ENCODE assay signal across 30 mouse cellular contexts in the genomic region with DNA sequence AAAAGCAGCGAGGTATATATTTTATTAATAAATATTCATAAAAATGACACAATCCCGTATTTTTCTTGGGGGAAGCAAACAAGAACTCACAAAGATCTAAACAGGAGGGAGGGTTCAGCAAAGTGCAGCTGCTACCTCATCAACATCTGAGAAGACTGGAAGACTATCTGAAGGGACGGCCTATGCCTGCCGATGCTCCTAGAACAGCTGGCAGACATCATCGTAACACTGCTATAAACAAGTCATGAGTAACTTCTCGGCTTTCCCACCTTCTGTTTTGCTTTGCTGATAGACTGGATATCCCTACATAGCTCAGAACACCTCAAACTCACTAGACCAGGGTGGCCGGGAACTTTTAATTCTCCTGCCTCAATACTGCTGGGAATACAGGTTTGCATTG. TPM values are rescaled to one million over a fixed set of nuclear protein-coding genes. Genes with fewer than 3 reads are reported as not detected.
"Had no signal": no experiment of that assay in that cellular context is flagged by ENCODE, and none has a peak within 500 bp of the region (broad histone marks: within the 10 kb centered on the region; RNA-seq: fewer than 3 reads in every experiment).

No protein-coding gene starts in this region.

- ATAC-seq: forebrain, embryonic 13.5 days; forebrain, embryonic 14.5 days; forebrain, embryonic 15.5 days; forebrain, embryonic 16.5 days; forebrain, postnatal 0 days had no signal

- H3K27ac ChIP-seq: embryonic facial prominence, embryonic 10.5 days; embryonic facial prominence, embryonic 12.5 days; embryonic facial prominence, embryonic 13.5 days; embryonic facial prominence, embryonic 15.5 days; forebrain, embryonic 10.5 days; forebrain, embryonic 12.5 days; forebrain, embryonic 13.5 days; forebrain, embryonic 15.5 days; gastrocnemius, adult 2 months had no signal

- H3K9ac ChIP-seq: embryonic facial prominence, embryonic 12.5 days; embryonic facial prominence, embryonic 13.5 days; embryonic facial prominence, embryonic 15.5 days; forebrain, embryonic 12.5 days; forebrain, embryonic 13.5 days; forebrain, embryonic 15.5 days; forebrain, postnatal 0 days had no signal

- H3K4me1 ChIP-seq: embryonic facial prominence, embryonic 10.5 days; embryonic facial prominence, embryonic 12.5 days; embryonic facial prominence, embryonic 13.5 days; embryonic facial prominence, embryonic 15.5 days; forebrain, embryonic 10.5 days; forebrain, embryonic 12.5 days; forebrain, embryonic 13.5 days; forebrain, embryonic 15.5 days had no signal

- H3K9me3 ChIP-seq: embryonic facial prominence, embryonic 10.5 days; embryonic facial prominence, embryonic 12.5 days; embryonic facial prominence, embryonic 13.5 days; embryonic facial prominence, embryonic 15.5 days; forebrain, embryonic 10.5 days; forebrain, embryonic 12.5 days; forebrain, embryonic 13.5 days; forebrain, embryonic 15.5 days had no signal

- DNase-seq: cerebellum, adult 18-20 months; cerebellum, adult 2 months; cerebellum, adult 8-10 months; cerebellum, adult 9-10 months; cerebellum, adult 9-11 months; cerebellum, postnatal 10 days; cerebellum, postnatal 14 days; cerebellum, postnatal 25 days; cerebellum, postnatal 36 days; embryo, embryonic 11 days; forebrain, postnatal 0 days; gastrocnemius, adult 2 months; gastrocnemius, postnatal 10 days; gastrocnemius, postnatal 14 days; gastrocnemius, postnatal 25 days; gastrocnemius, postnatal 36 days; heart, adult 11 months had no signal

- H3K27me3 ChIP-seq: embryonic facial prominence, embryonic 12.5 days; embryonic facial prominence, embryonic 13.5 days; embryonic facial prominence, embryonic 15.5 days; forebrain, embryonic 12.5 days; forebrain, embryonic 13.5 days; forebrain, embryonic 15.5 days had no signal

- H3K4me3 ChIP-seq: embryonic facial prominence, embryonic 10.5 days; embryonic facial prominence, embryonic 12.5 days; embryonic facial prominence, embryonic 13.5 days; embryonic facial prominence, embryonic 15.5 days; erythroblast, embryonic 14.5 days; forebrain, embryonic 10.5 days; forebrain, embryonic 12.5 days; forebrain, embryonic 13.5 days; forebrain, embryonic 15.5 days; gastrocnemius, adult 2 months had no signal

- H3K4me2 ChIP-seq: embryonic facial prominence, embryonic 12.5 days; embryonic facial prominence, embryonic 13.5 days; embryonic facial prominence, embryonic 15.5 days; forebrain, embryonic 12.5 days; forebrain, embryonic 13.5 days; forebrain, embryonic 15.5 days had no signal

RNA-seq across cellular contexts. Expression of gene Naip1, which starts 30.9 kb away (rescaled TPM):
- polyA plus RNA-seq: embryonic facial prominence, embryonic 10.5 days; embryonic facial prominence, embryonic 11.5 days; embryonic facial prominence, embryonic 12.5 days; embryonic facial prominence, embryonic 13.5 days; embryonic facial prominence, embryonic 15.5 days; erythroblast, embryonic 14.5 days; forebrain, embryonic 10.5 days; forebrain, embryonic 11.5 days; forebrain, embryonic 12.5 days; forebrain, embryonic 13.5 days; forebrain, embryonic 14.5 days; forebrain, embryonic 15.5 days; forebrain, embryonic 16.5 days had no signal
